8 mouse cellular contexts compared by ENCODE assay signal in genomic region chr10:26773541-26773940, GRCm38 (mm10). TPM values are rescaled to one million over a fixed set of nuclear protein-coding genes. Genes with fewer than 3 reads are reported as not detected.
DNase-seq lines count a peak whose midpoint lies in the region; ATAC-seq and TF ChIP-seq lines count a peak whose summit lies in the region.

No protein-coding gene starts in this region.

- no peaks in the 10 kb centered on the region for H3K36me3 ChIP-seq in lung, embryonic 14.5 days (ENCODE audit: insufficient read depth)
- no peaks in the 10 kb centered on the region for H3K36me3 ChIP-seq in heart, embryonic 15.5 days
- H3K36me3 ChIP-seq in limb, embryonic 11.5 days (ENCODE audit: control insufficient read depth, insufficient read depth, low read length), result no peaks in the 10 kb centered on the region
- H3K36me3 ChIP-seq in neural tube, embryonic 15.5 days, result no peaks in the 10 kb centered on the region

- H3K27ac ChIP-seq in lung, embryonic 14.5 days (ENCODE audit: low read depth), result peak overlapping the region; percentile 95
- peak overlapping the region; percentile 96 for H3K27ac ChIP-seq in heart, embryonic 15.5 days
- H3K27ac ChIP-seq in limb, embryonic 11.5 days (replicated peaks; ENCODE audit: low read depth, low read length), result no peak overlapping the region
- H3K27ac ChIP-seq in neural tube, embryonic 15.5 days (replicated peaks), result peak overlapping the region; percentile 84; the same call in 1 of the 2 replicates

- TF ChIP-seq CTCF in lung, embryonic 14.5 days (IDR thresholded peaks at IDR 0.05; ENCODE audit: low read depth), result no peak

- H3K27me3 ChIP-seq in lung, embryonic 14.5 days (ENCODE audit: insufficient read depth, low read length), result no peaks in the 10 kb centered on the region
- H3K27me3 ChIP-seq in heart, embryonic 15.5 days, result no peaks in the 10 kb centered on the region
- H3K27me3 ChIP-seq in limb, embryonic 11.5 days (ENCODE audit: control insufficient read depth, insufficient read depth, low read length), result no peaks in the 10 kb centered on the region
- H3K27me3 ChIP-seq in neural tube, embryonic 15.5 days (replicated peaks), result no peaks in the 10 kb centered on the region

- H3K9ac ChIP-seq in lung, embryonic 14.5 days, result peak overlapping the region; percentile 62
- H3K9ac ChIP-seq in heart, embryonic 15.5 days, result peak overlapping the region; percentile 65
- H3K9ac ChIP-seq in limb, embryonic 11.5 days (ENCODE audit: low read length), result no peak overlapping the region
- H3K9ac ChIP-seq in neural tube, embryonic 15.5 days (replicated peaks), result peak overlapping the region; percentile 55; the same call in 1 of the 2 replicates

- H3K4me2 ChIP-seq in lung, embryonic 14.5 days, result peak overlapping the region; percentile 92
- peak overlapping the region; percentile 74 for H3K4me2 ChIP-seq in heart, embryonic 15.5 days
- H3K4me2 ChIP-seq in limb, embryonic 11.5 days (ENCODE audit: low read depth, severe bottlenecking), result peak overlapping the region; percentile 88
- H3K4me2 ChIP-seq in neural tube, embryonic 15.5 days, result peak overlapping the region; percentile 88

- peak overlapping the region; percentile 60 for H3K4me3 ChIP-seq in lung, embryonic 14.5 days (ENCODE audit: low read depth, low read length)
- H3K4me3 ChIP-seq in heart, embryonic 15.5 days, result peak overlapping the region; percentile 65
- H3K4me3 ChIP-seq in limb, embryonic 11.5 days (ENCODE audit: low read depth, low read length), result peak overlapping the region; percentile 15
- peak overlapping the region; percentile 56 for H3K4me3 ChIP-seq in neural tube, embryonic 15.5 days (replicated peaks)

- H3K9me3 ChIP-seq in lung, embryonic 14.5 days (ENCODE audit: low read depth, low read length), result no peaks in the 10 kb centered on the region
- H3K9me3 ChIP-seq in heart, embryonic 15.5 days (replicated peaks), result no peaks in the 10 kb centered on the region
- H3K9me3 ChIP-seq in limb, embryonic 11.5 days (ENCODE audit: control insufficient read depth, low read length), result no peaks in the 10 kb centered on the region
- H3K9me3 ChIP-seq in neural tube, embryonic 15.5 days (replicated peaks), result no peaks in the 10 kb centered on the region

- no peak for ATAC-seq in lung, embryonic 14.5 days (ENCODE audit: insufficient read depth)
- no peak for ATAC-seq in heart, embryonic 15.5 days (replicated peaks; ENCODE audit: insufficient number of reproducible peaks, insufficient read depth, low FRiP score, low read depth)
- no peak for ATAC-seq in limb, embryonic 11.5 days (ENCODE audit: insufficient number of reproducible peaks, low FRiP score, low TSS enrichment, low read depth)
- ATAC-seq in neural tube, embryonic 15.5 days (ENCODE audit: low FRiP score), result no peak
- ATAC-seq in inflammation-experienced regulatory T-cells, adult 6 months, result no peak

- DNase-seq in lung, embryonic 14.5 days, result peak; percentile 26
- no peak for DNase-seq in lung, postnatal 14 days
- DNase-seq in limb, embryonic 11.5 days (ENCODE audit: low spot score), result no peak
- DNase-seq in cerebellum, postnatal 36 days, result no peak
- DNase-seq in embryo, embryonic 11 days, result no peak

- H3K4me1 ChIP-seq in lung, embryonic 14.5 days (ENCODE audit: insufficient read depth), result peaks cover 10% of the 10 kb centered on the region; the same call in 1 of the 2 replicates
- peaks cover 21% of the 10 kb centered on the region for H3K4me1 ChIP-seq in heart, embryonic 15.5 days (replicated peaks)
- peaks cover 2% of the 10 kb centered on the region; the same call in 1 of the 2 replicates for H3K4me1 ChIP-seq in limb, embryonic 11.5 days (ENCODE audit: control insufficient read depth, insufficient read depth, low read length)
- H3K4me1 ChIP-seq in neural tube, embryonic 15.5 days, result peaks cover 17% of the 10 kb centered on the region

- WGBS in lung, embryonic 14.5 days, result 47% methylated on average over 5 of the region's 5 CpGs
- WGBS in heart, embryonic 15.5 days, result 40% methylated on average over 5 of the region's 5 CpGs
- 57% methylated on average over 5 of the region's 5 CpGs for WGBS in limb, embryonic 11.5 days
- 38% methylated on average over 5 of the region's 5 CpGs for WGBS in neural tube, embryonic 15.5 days

RNA-seq across cellular contexts. Expression of gene Arhgap18, which starts 20.3 kb away (rescaled TPM):
- 49.6 and 56.8 TPM in 2 replicates for polyA plus RNA-seq in lung, embryonic 14.5 days (2014; fragmentation: Nextera tagmentation; extraction: Ambion mirVana)
- polyA plus RNA-seq in heart, embryonic 15.5 days (2015; fragmentation: Nextera tagmentation; extraction: Ambion mirVana), result 38.3 and 44.7 TPM in 2 replicates
- polyA plus RNA-seq in limb, embryonic 11.5 days (2014; fragmentation: Nextera tagmentation; extraction: Ambion mirVana), result 19.6 and 20.8 TPM in 2 replicates
- polyA plus RNA-seq in neural tube, embryonic 15.5 days (2015; fragmentation: Nextera tagmentation; extraction: Ambion mirVana), result 11.7 and 15.3 TPM in 2 replicates
- polyA plus RNA-seq in inflammation-experienced regulatory T-cells, adult 6 months (2017; shearing (Covaris generic)), result 10 to 100 TPM; 38.9 to 47.6 (median 41.2) TPM

Comparison
In these comparisons a context has a peak if more than half of its experiments do, and no peak if none do; other contexts are left out.
1. H3K4me3 ChIP-seq: peak in every context shown above with its lines; median percentile 65 in heart, embryonic 15.5 days; 60 in lung, embryonic 14.5 days; 56 in neural tube, embryonic 15.5 days; 15 in limb, embryonic 11.5 days.